Mouse (Mus musculus): ENCODE data around the gene Catsper2. TPM values are rescaled to one million over a fixed set of nuclear protein-coding genes. Genes with fewer than 3 reads are reported as not detected.
A peak's percentile ranks its signal among the peaks of the same experiment; 100 is the strongest.

Catsper2 gene
- polyA plus RNA-seq, 1 experiment from 2014 or later, result 3.6 TPM

GRCm38 (mm10) chr2:121449545-121450011 lies 36.0 kb upstream of the Catsper2 start:
- Histone ChIP-seq H3K27ac (ENCODE audit: low read depth, low read length) (peak overlapping the region; percentile 97), H3K27me3 (replicated peaks; ENCODE audit: control insufficient read depth, insufficient read depth, low read length) (no peaks in the 10 kb centered on the region), H3K36me3 (ENCODE audit: control insufficient read depth, insufficient read depth, low read length) (peaks cover 12% of the 10 kb centered on the region; the same call in 1 of the 2 replicates), H3K4me2 (ENCODE audit: low read length) (peak overlapping the region; percentile 94), H3K4me3 (ENCODE audit: low read length) (peak overlapping the region; percentile 95), H3K4me1 (ENCODE audit: control insufficient read depth, insufficient read depth, low read depth, low read length) (peaks cover 12% of the 10 kb centered on the region), H3K9me3 (ENCODE audit: control insufficient read depth, low read length) (no peaks in the 10 kb centered on the region), H3K9ac (ENCODE audit: low read depth, low read length) (peak overlapping the region; percentile 94)
- peak; percentile 67 for ATAC-seq
- under 1% methylated on average over 46 of the region's 54 CpGs for WGBS

GRCm38 (mm10) chr2:121448739-121449535 lies 35.3 kb upstream of the Catsper2 start, which contains the start of gene Serf2:
TSS of gene Serf2 (plus strand) at chr2:121449195.
- H3K4me1 ChIP-seq (ENCODE audit: control insufficient read depth, insufficient read depth, low read depth, low read length), result peaks cover 12% of the 10 kb centered on the region
- H3K4me2 ChIP-seq (ENCODE audit: low read length), result peak within 1 kb of the TSS; percentile 94
- no peaks in the 10 kb centered on the region for H3K9me3 ChIP-seq (ENCODE audit: control insufficient read depth, low read length)
- H3K27me3 ChIP-seq (replicated peaks; ENCODE audit: control insufficient read depth, insufficient read depth, low read length), result no peaks in the 10 kb centered on the region
- H3K9ac ChIP-seq (ENCODE audit: low read depth, low read length), result peak within 1 kb of the TSS; percentile 94
- ATAC-seq, result peak; percentile 98
- H3K36me3 ChIP-seq (ENCODE audit: control insufficient read depth, insufficient read depth, low read length), result peaks cover 12% of the 10 kb centered on the region; the same call in 1 of the 2 replicates
- peak within 1 kb of the TSS; percentile 95 for H3K4me3 ChIP-seq (ENCODE audit: low read length)
- WGBS, result under 1% methylated on average over 66 of the region's 74 CpGs
- peak within 1 kb of the TSS; percentile 97 for H3K27ac ChIP-seq (ENCODE audit: low read depth, low read length)

- 21% methylated on average over 9 of the region's 9 CpGs for WGBS
Observed at GRCm38 (mm10) chr2:121448136-121448535, 34.5 kb upstream of the Catsper2 start.

GRCm38 (mm10) chr2:121447006-121447405 lies 33.4 kb upstream of the Catsper2 start:
- no peak overlapping the region for H3K4me2 ChIP-seq (ENCODE audit: low read length)
- WGBS, result 91% methylated on average over 3 of the region's 3 CpGs
- H3K4me3 ChIP-seq (ENCODE audit: low read length), result no peak overlapping the region
- no peak overlapping the region for H3K27ac ChIP-seq (ENCODE audit: low read depth, low read length)
- peaks cover 21% of the 10 kb centered on the region for H3K4me1 ChIP-seq (ENCODE audit: control insufficient read depth, insufficient read depth, low read depth, low read length)
- H3K27me3 ChIP-seq (replicated peaks; ENCODE audit: control insufficient read depth, insufficient read depth, low read length), result peaks cover 7% of the 10 kb centered on the region
- no peak for ATAC-seq
- no peaks in the 10 kb centered on the region for H3K36me3 ChIP-seq (ENCODE audit: control insufficient read depth, insufficient read depth, low read length)
- no peaks in the 10 kb centered on the region for H3K9me3 ChIP-seq (ENCODE audit: control insufficient read depth, low read length)
- H3K9ac ChIP-seq (ENCODE audit: low read depth, low read length), result no peak overlapping the region

More at GRCm38 (mm10) chr2:121448136-121448535, 34.5 kb upstream of the Catsper2 start:
- Histone ChIP-seq H3K9ac (ENCODE audit: low read depth, low read length) (peak overlapping the region; percentile 53; the same call in 1 of the 2 replicates), H3K4me2 (ENCODE audit: low read length) (peak overlapping the region; percentile 91), H3K9me3 (ENCODE audit: control insufficient read depth, low read length) (no peaks in the 10 kb centered on the region), H3K4me3 (ENCODE audit: low read length) (peak overlapping the region; percentile 95), H3K27me3 (replicated peaks; ENCODE audit: control insufficient read depth, insufficient read depth, low read length) (no peaks in the 10 kb centered on the region), H3K4me1 (ENCODE audit: control insufficient read depth, insufficient read depth, low read depth, low read length) (peaks cover 12% of the 10 kb centered on the region), H3K36me3 (ENCODE audit: control insufficient read depth, insufficient read depth, low read length) (peaks cover 9% of the 10 kb centered on the region; the same call in 1 of the 2 replicates), H3K27ac (ENCODE audit: low read depth, low read length) (peak overlapping the region; percentile 79)
- ATAC-seq, result no peak

GRCm38 (mm10) chr2:121446506-121446905 lies 32.9 kb upstream of the Catsper2 start:
- ATAC-seq, result no peak
- Histone ChIP-seq H3K27me3 (replicated peaks; ENCODE audit: control insufficient read depth, insufficient read depth, low read length) (peaks cover 9% of the 10 kb centered on the region), H3K27ac (ENCODE audit: low read depth, low read length) (no peak overlapping the region), H3K4me3 (ENCODE audit: low read length) (no peak overlapping the region), H3K36me3 (ENCODE audit: control insufficient read depth, insufficient read depth, low read length) (no peaks in the 10 kb centered on the region), H3K4me1 (ENCODE audit: control insufficient read depth, insufficient read depth, low read depth, low read length) (peaks cover 23% of the 10 kb centered on the region), H3K9me3 (ENCODE audit: control insufficient read depth, low read length) (no peaks in the 10 kb centered on the region), H3K4me2 (ENCODE audit: low read length) (no peak overlapping the region), H3K9ac (ENCODE audit: low read depth, low read length) (no peak overlapping the region)
- WGBS, result 79% methylated on average over 4 of the region's 4 CpGs

GRCm38 (mm10) chr2:121445117-121445516 lies 31.5 kb upstream of the Catsper2 start:
- H3K9me3 ChIP-seq (ENCODE audit: control insufficient read depth, low read length), result no peaks in the 10 kb centered on the region
- WGBS, result 81% methylated on average over 3 of the region's 3 CpGs
- H3K27ac ChIP-seq (ENCODE audit: low read depth, low read length), result no peak overlapping the region

GRCm38 (mm10) chr2:121444178-121444577 lies 30.6 kb upstream of the Catsper2 start, which contains the start of gene Ell3:
TSS of gene Ell3 (minus strand) at chr2:121444278.
- peaks cover 6% of the 10 kb centered on the region; the same call in 1 of the 2 replicates for H3K36me3 ChIP-seq (ENCODE audit: control insufficient read depth, insufficient read depth, low read length)
- H3K4me3 ChIP-seq (ENCODE audit: low read length), result no peak within 1 kb of the TSS
- H3K27me3 ChIP-seq (replicated peaks; ENCODE audit: control insufficient read depth, insufficient read depth, low read length), result peaks cover 15% of the 10 kb centered on the region
- no peaks in the 10 kb centered on the region for H3K9me3 ChIP-seq (ENCODE audit: control insufficient read depth, low read length)
- ATAC-seq, result no peak
- H3K27ac ChIP-seq (ENCODE audit: low read depth, low read length), result no peak within 1 kb of the TSS
- WGBS, result 92% methylated on average over 1 of the region's 1 CpGs
- H3K4me2 ChIP-seq (ENCODE audit: low read length), result no peak within 1 kb of the TSS; the same call in 1 of the 2 replicates
- H3K4me1 ChIP-seq (ENCODE audit: control insufficient read depth, insufficient read depth, low read depth, low read length), result peaks cover 14% of the 10 kb centered on the region
- no peak within 1 kb of the TSS for H3K9ac ChIP-seq (ENCODE audit: low read depth, low read length)

More at GRCm38 (mm10) chr2:121445117-121445516, 31.5 kb upstream of the Catsper2 start:
- Histone ChIP-seq H3K36me3 (ENCODE audit: control insufficient read depth, insufficient read depth, low read length) (no peaks in the 10 kb centered on the region), H3K4me3 (ENCODE audit: low read length) (no peak overlapping the region), H3K9ac (ENCODE audit: low read depth, low read length) (no peak overlapping the region), H3K27me3 (replicated peaks; ENCODE audit: control insufficient read depth, insufficient read depth, low read length) (peaks cover 15% of the 10 kb centered on the region), H3K4me2 (ENCODE audit: low read length) (no peak overlapping the region), H3K4me1 (ENCODE audit: control insufficient read depth, insufficient read depth, low read depth, low read length) (peaks cover 15% of the 10 kb centered on the region)
- no peak for ATAC-seq

GRCm38 (mm10) chr2:121443068-121443349 lies 29.4 kb upstream of the Catsper2 start:
- H3K4me3 ChIP-seq (ENCODE audit: low read length), result peak overlapping the region; percentile 38

More at GRCm38 (mm10) chr2:121443068-121443349, 29.4 kb upstream of the Catsper2 start:
- no peak for ATAC-seq
- peaks cover 13% of the 10 kb centered on the region for H3K4me1 ChIP-seq (ENCODE audit: control insufficient read depth, insufficient read depth, low read depth, low read length)
- H3K27me3 ChIP-seq (replicated peaks; ENCODE audit: control insufficient read depth, insufficient read depth, low read length), result peaks cover 15% of the 10 kb centered on the region
- peaks cover 13% of the 10 kb centered on the region for H3K36me3 ChIP-seq (ENCODE audit: control insufficient read depth, insufficient read depth, low read length)
- WGBS, result 12% methylated on average over 8 of the region's 8 CpGs
- no peak overlapping the region for H3K9ac ChIP-seq (ENCODE audit: low read depth, low read length)
- no peak overlapping the region for H3K27ac ChIP-seq (ENCODE audit: low read depth, low read length)
- H3K4me2 ChIP-seq (ENCODE audit: low read length), result peak overlapping the region; percentile 73
- no peaks in the 10 kb centered on the region for H3K9me3 ChIP-seq (ENCODE audit: control insufficient read depth, low read length)

Measured in hindbrain, embryonic 16.5 days (tissue).